Mouse (Mus musculus): Measurements from ENCODE around the gene Saxo1.

GRCm38 (mm10) chr4:86580591-86580990 is 22.5 kb upstream of the Saxo1 start:
- TF ChIP-seq CTCF (IDR thresholded peaks at IDR 0.05 in 2 of 3, conservative IDR thresholded peaks at IDR 0.05 in 1 of 3; ENCODE audit: control insufficient read depth in 1 of 3, insufficient read depth in 1 of 3, low read depth in 2 of 3, low read length in 3 of 3, poor library complexity in 1 of 3, severe bottlenecking in 1 of 3) = no peak
- no peak for TF ChIP-seq CHD1 (IDR thresholded peaks at IDR 0.05; ENCODE audit: low read depth, low read length)
- TF ChIP-seq POLR2A (IDR thresholded peaks at IDR 0.05; ENCODE audit: control insufficient read depth in 1 of 2, insufficient read depth in 1 of 2, low read depth in 1 of 2, low read length in 2 of 2, poor library complexity in 1 of 2) = no peak
- TF ChIP-seq MEF2A (IDR thresholded peaks at IDR 0.05; ENCODE audit: extremely low read depth, insufficient replicate concordance, low read depth, low read length, poor library complexity, severe bottlenecking) = no peak

Measured in MEL (cell line).